18 mouse cellular contexts compared by ENCODE assay signal in genomic region chr7:125188986-125189385, GRCm38 (mm10).
DNase-seq lines count a peak whose midpoint lies in the region; ATAC-seq lines count a peak whose summit lies in the region.
"Had no signal": no experiment of that assay in that cellular context is flagged by ENCODE, and none has a peak within 500 bp of the region (broad histone marks: within the 10 kb centered on the region; RNA-seq: fewer than 3 reads in every experiment).

No protein-coding gene starts in this region.

- DNase-seq in heart, adult 11 months: peak; percentile 61
- peak; percentile 36 to 38 for DNase-seq in adrenal gland, adult 18-20 months (ENCODE audit: low spot score in 2 of 2)
- peak; percentile 62 for DNase-seq in adrenal gland, postnatal 10 days
- DNase-seq in embryo, embryonic 10.5 days (ENCODE audit: low spot score): no peak
- DNase-seq: cerebellum, adult 11-12 months; cerebellum, adult 9-11 months; gastrocnemius, postnatal 14 days; heart, postnatal 36 days had no signal

- H3K27ac ChIP-seq in heart, embryonic 12.5 days (ENCODE audit: poor library complexity, severe bottlenecking): no peak overlapping the region
- no peak overlapping the region for H3K27ac ChIP-seq in hindbrain, embryonic 16.5 days (ENCODE audit: low read depth, low read length)
- H3K27ac ChIP-seq: embryonic facial prominence, embryonic 13.5 days; forebrain, embryonic 12.5 days; heart, embryonic 13.5 days; hindbrain, embryonic 15.5 days had no signal

- no peaks in the 10 kb centered on the region for H3K27me3 ChIP-seq in heart, embryonic 12.5 days (replicated peaks)
- no peaks in the 10 kb centered on the region for H3K27me3 ChIP-seq in hindbrain, embryonic 16.5 days (replicated peaks; ENCODE audit: control insufficient read depth, insufficient read depth, low read length)
- H3K27me3 ChIP-seq: embryonic facial prominence, embryonic 13.5 days; forebrain, embryonic 12.5 days; heart, embryonic 13.5 days; hindbrain, embryonic 15.5 days; Patski had no signal

- no peaks in the 10 kb centered on the region for H3K9me3 ChIP-seq in heart, embryonic 12.5 days (replicated peaks)
- H3K9me3 ChIP-seq in hindbrain, embryonic 16.5 days (ENCODE audit: control insufficient read depth, low read length): no peaks in the 10 kb centered on the region
- H3K9me3 ChIP-seq: embryonic facial prominence, embryonic 13.5 days; forebrain, embryonic 12.5 days; heart, embryonic 13.5 days; hindbrain, embryonic 15.5 days had no signal

- H3K36me3 ChIP-seq in heart, embryonic 12.5 days: no peaks in the 10 kb centered on the region
- H3K36me3 ChIP-seq in hindbrain, embryonic 16.5 days (ENCODE audit: control insufficient read depth, insufficient read depth, low read length): no peaks in the 10 kb centered on the region
- H3K36me3 ChIP-seq: embryonic facial prominence, embryonic 13.5 days; forebrain, embryonic 12.5 days; heart, embryonic 13.5 days; hindbrain, embryonic 15.5 days had no signal

- ATAC-seq in heart, embryonic 12.5 days (ENCODE audit: insufficient number of reproducible peaks, low FRiP score): no peak
- no peak for ATAC-seq in hindbrain, embryonic 16.5 days
- ATAC-seq: activated CD4-positive, CD25-positive, alpha-beta regulatory T cell, adult 4 months; forebrain, embryonic 16.5 days; intestine, postnatal 0 days; Patski had no signal

- H3K9ac ChIP-seq in heart, embryonic 12.5 days: no peak overlapping the region
- no peak overlapping the region for H3K9ac ChIP-seq in hindbrain, embryonic 16.5 days (ENCODE audit: low read depth, low read length)
- H3K9ac ChIP-seq: embryonic facial prominence, embryonic 13.5 days; forebrain, embryonic 12.5 days; heart, embryonic 13.5 days; hindbrain, embryonic 15.5 days had no signal

- no peak overlapping the region for H3K4me2 ChIP-seq in heart, embryonic 12.5 days
- H3K4me2 ChIP-seq in hindbrain, embryonic 16.5 days (ENCODE audit: low read length): no peak overlapping the region
- H3K4me2 ChIP-seq: embryonic facial prominence, embryonic 13.5 days; forebrain, embryonic 12.5 days; heart, embryonic 13.5 days; hindbrain, embryonic 15.5 days had no signal

- no peak overlapping the region for H3K4me3 ChIP-seq in heart, embryonic 12.5 days
- H3K4me3 ChIP-seq in hindbrain, embryonic 16.5 days (ENCODE audit: low read length): no peak overlapping the region
- H3K4me3 ChIP-seq: embryonic facial prominence, embryonic 13.5 days; forebrain, embryonic 12.5 days; heart, embryonic 13.5 days; hindbrain, embryonic 15.5 days had no signal

- no peaks in the 10 kb centered on the region for H3K4me1 ChIP-seq in heart, embryonic 12.5 days (replicated peaks)
- H3K4me1 ChIP-seq in hindbrain, embryonic 16.5 days (ENCODE audit: control insufficient read depth, insufficient read depth, low read depth, low read length): peaks cover 3% of the 10 kb centered on the region; the same call in 1 of the 2 replicates
- H3K4me1 ChIP-seq: embryonic facial prominence, embryonic 13.5 days; forebrain, embryonic 12.5 days; heart, embryonic 13.5 days had no signal

- 80% methylated on average over 5 of the region's 5 CpGs for WGBS in heart, embryonic 12.5 days
- WGBS in hindbrain, embryonic 16.5 days: 69% methylated on average over 5 of the region's 5 CpGs
